Mouse (Mus musculus) ES-Bruce4 (cell line): ENCODE measurements at regions not wholly inside any gene's neighbourhood (a gene's known extent, or its start where the extent isn't known, plus 50 kb on each side); places are given as distances from the start of the nearest gene placed in this dataset.

ENCODE experiments used
- CTCF ChIP-seq: IDR thresholded peaks from one replicate; pipeline ENCODE4 v1.8.1; 2011; ENCODE audit warnings: low read depth, low read length
- POLR2A ChIP-seq: IDR thresholded peaks from one replicate; pipeline ENCODE4 v1.8.1; 2011; ENCODE audit warnings: low read length; ENCODE audit not compliant: insufficient read depth

GRCm38 (mm10) chrX:169433903-169434302 lies 113.7 kb upstream of the Hccs start:
- TF ChIP-seq POLR2A (no peak), CTCF (no peak)
